Mouse (Mus musculus): ENCODE results near the gene Spta1. TPM values are rescaled to one million over a fixed set of nuclear protein-coding genes. Genes with fewer than 3 reads are reported as not detected.

The Spta1 gene
- polyA plus RNA-seq, 1 experiment from 2014 or later, result 0.77 TPM

GRCm38 (mm10) chr1:174269162-174269561, 96.6 kb downstream of the Spta1 start:
- no peak for ATAC-seq (replicated peaks; ENCODE audit: low FRiP score)
- WGBS, result 61% methylated on average over 4 of the region's 4 CpGs

GRCm38 (mm10) chr1:174270643-174271042, 98.1 kb downstream of the Spta1 start:
- Histone ChIP-seq H3K4me3 (replicated peaks) (no peak overlapping the region), H3K9me3 (replicated peaks) (no peaks in the 10 kb centered on the region), H3K9ac (no peak overlapping the region), H3K36me3 (no peaks in the 10 kb centered on the region), H3K27ac (no peak overlapping the region), H3K4me1 (no peaks in the 10 kb centered on the region), H3K4me2 (no peak overlapping the region), H3K27me3 (no peaks in the 10 kb centered on the region)
- ATAC-seq (replicated peaks; ENCODE audit: low FRiP score), result no peak
- 82% methylated on average over 3 of the region's 3 CpGs for WGBS

More at GRCm38 (mm10) chr1:174269162-174269561, 96.6 kb downstream of the Spta1 start:
- H3K4me1 ChIP-seq, result no peaks in the 10 kb centered on the region
- H3K27ac ChIP-seq, result no peak overlapping the region
- H3K9ac ChIP-seq, result no peak overlapping the region
- no peaks in the 10 kb centered on the region for H3K9me3 ChIP-seq (replicated peaks)
- no peak overlapping the region for H3K4me3 ChIP-seq (replicated peaks)
- no peaks in the 10 kb centered on the region for H3K36me3 ChIP-seq
- H3K4me2 ChIP-seq, result no peak overlapping the region
- H3K27me3 ChIP-seq, result no peaks in the 10 kb centered on the region

Other genes starting within 250 kb of the Spta1 start
- gene Mndal, start 230.3 kb upstream of the Spta1 start, polyA plus RNA-seq (2015; fragmentation: Nextera tagmentation; extraction: Ambion mirVana), result 2.1 and 3.7 TPM in 2 replicates
- 2.0 TPM in 2 replicates for gene Ifi203, start 230.1 kb upstream of the Spta1 start, polyA plus RNA-seq (2015; fragmentation: Nextera tagmentation; extraction: Ambion mirVana)
- gene Ifi202b, start 190.0 kb upstream of the Spta1 start, polyA plus RNA-seq (2015; fragmentation: Nextera tagmentation; extraction: Ambion mirVana), result 0.15 TPM in 1 of 2 replicates, not detected in the other
- not detected in 2 replicates for gene Ifi205, start 141.0 kb upstream of the Spta1 start, polyA plus RNA-seq (2015; fragmentation: Nextera tagmentation; extraction: Ambion mirVana)
- gene Olfr433, start 132.1 kb upstream of the Spta1 start, polyA plus RNA-seq (2015; fragmentation: Nextera tagmentation; extraction: Ambion mirVana), result not detected in 2 replicates
- not detected in 2 replicates for gene Olfr432, start 123.6 kb upstream of the Spta1 start, polyA plus RNA-seq (2015; fragmentation: Nextera tagmentation; extraction: Ambion mirVana)
- gene Olfr430, start 106.2 kb upstream of the Spta1 start, polyA plus RNA-seq (2015; fragmentation: Nextera tagmentation; extraction: Ambion mirVana), result not detected in 2 replicates
- gene Olfr429, start 88.4 kb upstream of the Spta1 start, polyA plus RNA-seq (2015; fragmentation: Nextera tagmentation; extraction: Ambion mirVana), result not detected in 2 replicates
- gene Olfr427, start 75.9 kb upstream of the Spta1 start, polyA plus RNA-seq (2015; fragmentation: Nextera tagmentation; extraction: Ambion mirVana), result not detected in 2 replicates
- gene Olfr231, start 51.6 kb upstream of the Spta1 start, polyA plus RNA-seq (2015; fragmentation: Nextera tagmentation; extraction: Ambion mirVana), result not detected in 2 replicates
- not detected in 2 replicates for gene Olfr424, start 41.3 kb upstream of the Spta1 start, polyA plus RNA-seq (2015; fragmentation: Nextera tagmentation; extraction: Ambion mirVana)
- gene Olfr420, start 17.1 kb upstream of the Spta1 start, polyA plus RNA-seq (2015; fragmentation: Nextera tagmentation; extraction: Ambion mirVana), result not detected in 2 replicates
- not detected in 2 replicates for gene Olfr419, start 79.3 kb downstream of the Spta1 start, polyA plus RNA-seq (2015; fragmentation: Nextera tagmentation; extraction: Ambion mirVana)
- 0.22 TPM in 1 of 2 replicates, not detected in the other for gene Mptx1, start 157.7 kb downstream of the Spta1 start, polyA plus RNA-seq (2015; fragmentation: Nextera tagmentation; extraction: Ambion mirVana)
- not detected in 2 replicates for gene Olfr417, start 192.3 kb downstream of the Spta1 start, polyA plus RNA-seq (2015; fragmentation: Nextera tagmentation; extraction: Ambion mirVana)
- gene Olfr248, start 218.3 kb downstream of the Spta1 start, polyA plus RNA-seq (2015; fragmentation: Nextera tagmentation; extraction: Ambion mirVana), result not detected in 2 replicates